Comparison of ENCODE assay signal across 22 mouse cellular contexts in the genomic region with DNA sequence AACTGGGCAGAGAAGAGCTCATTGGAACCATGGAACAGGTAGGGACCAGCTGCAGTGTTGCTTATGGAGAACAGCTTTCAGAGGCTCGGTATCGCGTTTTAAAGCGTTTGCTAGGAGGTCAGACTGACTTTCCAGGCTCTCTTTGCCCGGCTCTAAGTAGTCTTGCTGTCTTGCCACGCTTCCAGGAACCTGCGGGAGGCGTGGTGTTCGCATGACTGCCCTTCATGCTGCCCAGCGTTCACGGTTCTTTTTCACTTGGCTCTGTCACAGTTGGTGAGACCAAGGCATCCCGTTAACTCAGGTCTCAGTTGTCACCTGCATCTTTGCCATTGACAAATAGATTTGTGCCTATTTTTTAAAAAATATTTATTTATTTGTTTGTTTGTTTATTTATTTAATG. TPM values are rescaled to one million over a fixed set of nuclear protein-coding genes. Genes with fewer than 3 reads are reported as not detected.
DNase-seq lines count a peak whose midpoint lies in the region; TF ChIP-seq lines count a peak whose summit lies in the region.
"Had no signal": no experiment of that assay in that cellular context is flagged by ENCODE, and none has a peak within 500 bp of the region (broad histone marks: within the 10 kb centered on the region; RNA-seq: fewer than 3 reads in every experiment).

No protein-coding gene starts in this region.

- TF ChIP-seq CTCF in kidney, adult 2 months (conservative IDR thresholded peaks at IDR 0.05; ENCODE audit: insufficient read depth, insufficient read length, low read depth, low read length), result no peak

- WGBS in kidney, adult 2 months, result 56% methylated on average over 12 of the region's 12 CpGs

- H3K4me3 ChIP-seq in kidney, adult 2 months (ENCODE audit: insufficient read depth, low read depth, low read length), result no peak overlapping the region
- H3K4me3 ChIP-seq: embryonic facial prominence, embryonic 10.5 days; embryonic facial prominence, embryonic 12.5 days; forebrain, embryonic 13.5 days; forebrain, embryonic 15.5 days had no signal

- no peak overlapping the region; the same call in 1 of the 2 replicates for H3K27ac ChIP-seq in kidney, adult 2 months (ENCODE audit: insufficient read depth, low read depth, low read length)
- H3K27ac ChIP-seq: embryonic facial prominence, embryonic 10.5 days; embryonic facial prominence, embryonic 12.5 days; forebrain, embryonic 13.5 days; forebrain, embryonic 15.5 days had no signal

- no peak for TF ChIP-seq POLR2A in kidney, adult 2 months (IDR thresholded peaks at IDR 0.05; ENCODE audit: low read depth, low read length)

- H3K27me3 ChIP-seq in kidney, adult 2 months (replicated peaks; ENCODE audit: control insufficient read depth, insufficient read depth, low read length), result no peaks in the 10 kb centered on the region
- H3K27me3 ChIP-seq: CH12.LX; embryonic facial prominence, embryonic 12.5 days; forebrain, embryonic 13.5 days; forebrain, embryonic 15.5 days; Patski had no signal

- peak; percentile 77 for DNase-seq in heart, adult 11 months
- no peak for DNase-seq in heart, adult 9 months (ENCODE audit: low spot score in 2 of 2)
- peak; percentile 67 for DNase-seq in kidney, adult 2 months
- no peak for DNase-seq in kidney, postnatal 25 days
- peak; percentile 24 to 54 for DNase-seq in kidney, postnatal 4 days
- no peak for DNase-seq in kidney, postnatal 14 days
- DNase-seq: adrenal gland, adult 8-10 months; adrenal gland, postnatal 14 days; adrenal gland, postnatal 36 days; B cell, adult 2 months; cerebellum, adult 11-12 months; cerebellum, adult 2 months; cerebellum, adult 9-10 months; cerebellum, postnatal 10 days; cerebellum, postnatal 25 days had no signal

- peaks cover 8% of the 10 kb centered on the region; the same call in 1 of the 2 replicates for H3K4me1 ChIP-seq in kidney, adult 2 months (ENCODE audit: control insufficient read depth, insufficient read depth, low read length)
- H3K4me1 ChIP-seq: embryonic facial prominence, embryonic 10.5 days; embryonic facial prominence, embryonic 12.5 days; forebrain, embryonic 13.5 days; forebrain, embryonic 15.5 days had no signal

- H3K36me3 ChIP-seq in kidney, adult 2 months (ENCODE audit: control insufficient read depth, insufficient read depth, low read length), result peaks cover 2% of the 10 kb centered on the region

RNA-seq across cellular contexts. Expression of a gene that starts 11.4 kb away (rescaled TPM):
- polyA plus RNA-seq in kidney, adult 2 months (2012; rRNA removed), result 43.1 and 46.8 TPM in 2 replicates

RNA-seq across cellular contexts. Expression of a gene that starts 17.3 kb away (rescaled TPM):
- polyA plus RNA-seq in kidney, adult 2 months (2012; rRNA removed), result 16.7 and 17.3 TPM in 2 replicates

RNA-seq across cellular contexts. Expression of a gene that starts 52.3 kb away (rescaled TPM):
- 6.3 and 6.6 TPM in 2 replicates for polyA plus RNA-seq in kidney, adult 2 months (2012; rRNA removed)
- polyA plus RNA-seq: G1E had no signal

Comparison
In these comparisons a context has a peak if more than half of its experiments do, and no peak if none do; other contexts are left out.
1. DNase-seq: peak in heart, adult 11 months (single experiment), kidney, adult 2 months (single experiment) and kidney, postnatal 4 days (2 of 2); none in heart, adult 9 months (0 of 2), kidney, postnatal 25 days (0 of 2) and kidney, postnatal 14 days (single experiment).